Mouse (Mus musculus) embryonic facial prominence, embryonic 12.5 days (tissue): ENCODE results near the gene Gm7137. TPM values are rescaled to one million over a fixed set of nuclear protein-coding genes. Genes with fewer than 3 reads are reported as not detected.
"Not testable (repeated sequence)": the region's sequence is repeated elsewhere in the genome, so short reads cannot be mapped to it uniquely, and the experiment has no call there.

ENCODE experiments used
- ATAC-seq: fragments of 200-750 bp; cut with Nextera tagmentation; 2 replicates; pipeline ENCODE4 v1.8.0; 2017; ENCODE audit not compliant: insufficient number of reproducible peaks, insufficient read depth, low FRiP score, low TSS enrichment
- H3K27ac ChIP-seq: fragments of 300-500 bp; sonication (generic); 2 replicates; pipeline ENCODE4 v1.5.1; 2016; ENCODE audit warnings: mild to moderate bottlenecking
- H3K27me3 ChIP-seq: fragments of 300-500 bp; sonication (generic); 2 replicates; pipeline ENCODE4 v1.6.1; 2016; ENCODE audit warnings: mild to moderate bottlenecking, moderate library complexity
- H3K36me3 ChIP-seq: fragments of 300-500 bp; sonication (generic); 2 replicates; pipeline ENCODE4 v1.6.1; 2016; ENCODE audit warnings: mild to moderate bottlenecking
- H3K4me1 ChIP-seq: fragments of 300-500 bp; sonication (generic); 2 replicates; pipeline ENCODE4 v1.6.1; 2016
- H3K4me2 ChIP-seq: fragments of 300-500 bp; sonication (generic); replicated peaks from 2 replicates; pipeline ENCODE4 v1.6.1; 2016; ENCODE audit warnings: mild to moderate bottlenecking, moderate library complexity
- H3K4me3 ChIP-seq: fragments of 300-500 bp; sonication (generic); 2 replicates; pipeline ENCODE4 v1.5.1; 2016; ENCODE audit warnings: mild to moderate bottlenecking
- H3K9ac ChIP-seq: fragments of 300-500 bp; sonication (generic); 2 replicates; pipeline ENCODE4 v1.6.1; 2016; ENCODE audit warnings: mild to moderate bottlenecking, moderate library complexity
- H3K9me3 ChIP-seq: fragments of 300-500 bp; sonication (generic); 2 replicates; pipeline ENCODE4 v1.6.1; 2016; ENCODE audit warnings: mild to moderate bottlenecking, moderate library complexity
- WGBS: fragments of 180-500 bp; shearing (Covaris S2); methylation state at CpG from one replicate; pipeline ENCODE4 v1.1.7; 2016; 5-methylcytosine and 5-hydroxymethylcytosine counted together
- polyA plus RNA-seq: library from polyadenylated mRNA; unstranded; fragments of >200 nt; fragmentation: Nextera tagmentation; extraction: Ambion mirVana; gene quantifications from 2 replicates; pipeline ENCODE4 v1.2.1, GENCODE M21; 2016

Gm7137 gene
- polyA plus RNA-seq, 1 experiment from 2014 or later = not detected

- no peak for ATAC-seq
- no peaks in the 10 kb centered on the region for H3K36me3 ChIP-seq
- H3K27ac ChIP-seq = no peak within 1 kb of the TSS
- H3K4me3 ChIP-seq = no peak within 1 kb of the TSS
- H3K9me3 ChIP-seq = no peaks in the 10 kb centered on the region
- no peak within 1 kb of the TSS for H3K4me2 ChIP-seq
- no peaks in the 10 kb centered on the region for H3K27me3 ChIP-seq
- H3K4me1 ChIP-seq = no peaks in the 10 kb centered on the region; the same call in 1 of the 2 replicates
- WGBS = 44% methylated on average over 2 of the region's 2 CpGs
- H3K9ac ChIP-seq = no peak within 1 kb of the TSS
Observed at GRCm38 (mm10) chr10:77794976-77795375, 7.0 kb upstream of the Gm7137 start, which contains the start of gene Gm9639. TSS of gene Gm9639 (minus strand) at chr10:77795076.

GRCm38 (mm10) chr10:77788621-77789020 is 621 bp upstream of the Gm7137 start:
- H3K27me3 ChIP-seq = no peaks in the 10 kb centered on the region
- H3K9ac ChIP-seq = no peak overlapping the region
- H3K36me3 ChIP-seq = no peaks in the 10 kb centered on the region
- no peak for ATAC-seq
- no peaks in the 10 kb centered on the region for H3K9me3 ChIP-seq
- no peaks in the 10 kb centered on the region for H3K4me1 ChIP-seq
- H3K27ac ChIP-seq = no peak overlapping the region
- H3K4me2 ChIP-seq = no peak overlapping the region
- H3K4me3 ChIP-seq = no peak overlapping the region
- WGBS = 83% methylated on average over 2 of the region's 2 CpGs

- H3K27me3 ChIP-seq, H3K9me3 ChIP-seq, H3K27ac ChIP-seq, H3K4me3 ChIP-seq, H3K9ac ChIP-seq, H3K36me3 ChIP-seq, ATAC-seq, H3K4me2 ChIP-seq, H3K4me1 ChIP-seq: not testable (repeated sequence)
- 94% methylated on average over 3 of the region's 3 CpGs for WGBS
Observed at GRCm38 (mm10) chr10:77783396-77783795, 4.6 kb downstream of the Gm7137 start.

DNA sequence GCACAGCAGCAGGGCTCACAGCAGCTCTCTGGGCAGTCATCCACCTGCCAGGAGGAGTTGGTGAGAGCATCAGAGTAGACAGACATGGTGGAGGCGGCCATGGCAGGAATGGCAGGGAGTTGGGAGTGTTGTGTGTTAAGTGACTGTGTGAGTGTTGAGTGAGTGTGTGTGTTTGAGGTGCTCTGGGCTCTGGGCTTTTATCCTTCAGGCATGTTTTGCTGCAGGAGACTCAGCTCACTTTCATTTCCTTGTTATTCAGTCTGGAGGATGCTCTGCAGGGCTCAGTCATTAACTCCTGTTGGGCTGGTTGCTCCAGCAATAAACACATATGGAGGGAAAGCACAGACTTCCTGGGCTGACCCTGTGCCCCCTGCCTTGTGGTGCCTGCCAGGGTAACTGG is 5.6 kb downstream of the Gm7137 start, which contains the start of gene Gm3250:
Gene Gm3250 (minus strand): TSS at position 101 of the 400 bp plus-strand sequence.
- not testable (repeated sequence) for H3K36me3 ChIP-seq, H3K4me2 ChIP-seq, H3K9ac ChIP-seq, H3K9me3 ChIP-seq, ATAC-seq, H3K27ac ChIP-seq, H3K27me3 ChIP-seq, H3K4me3 ChIP-seq, H3K4me1 ChIP-seq
- WGBS = 43% methylated on average over 1 of the region's 1 CpGs

DNA sequence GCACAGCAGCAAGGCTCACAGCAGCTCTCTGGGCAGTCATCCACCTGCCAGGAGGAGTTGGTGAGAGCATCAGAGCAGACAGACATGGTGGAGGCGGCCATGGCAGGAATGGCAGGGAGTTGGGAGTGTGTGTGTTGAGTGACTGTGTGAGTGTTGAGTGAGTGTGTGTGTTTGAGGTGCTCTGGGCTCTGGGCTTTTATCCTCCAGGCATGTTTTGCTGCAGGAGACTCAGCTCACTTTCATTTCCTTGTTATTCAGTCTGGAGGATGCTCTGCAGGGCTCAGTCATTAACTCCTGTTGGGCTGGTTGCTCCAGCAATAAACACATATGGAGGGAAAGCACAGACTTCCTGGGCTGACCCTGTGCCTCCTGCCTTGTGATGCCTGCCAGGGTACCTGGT is 11.2 kb downstream of the Gm7137 start, which contains the start of gene Gm7138:
Gene Gm7138 (minus strand): TSS at position 101 of the 400 bp plus-strand sequence.
- not testable (repeated sequence) for H3K4me1 ChIP-seq, H3K27ac ChIP-seq, H3K27me3 ChIP-seq, H3K9me3 ChIP-seq, ATAC-seq, H3K36me3 ChIP-seq, H3K4me2 ChIP-seq, H3K4me3 ChIP-seq, H3K9ac ChIP-seq
- 67% methylated on average over 1 of the region's 1 CpGs for WGBS

GRCm38 (mm10) chr10:77772142-77772541 is 15.9 kb downstream of the Gm7137 start:
- ATAC-seq, H3K27ac ChIP-seq, H3K36me3 ChIP-seq, H3K4me2 ChIP-seq, H3K9ac ChIP-seq, H3K4me3 ChIP-seq, H3K4me1 ChIP-seq, H3K27me3 ChIP-seq, H3K9me3 ChIP-seq: not testable (repeated sequence)
- 100% methylated on average over 2 of the region's 3 CpGs for WGBS

DNA sequence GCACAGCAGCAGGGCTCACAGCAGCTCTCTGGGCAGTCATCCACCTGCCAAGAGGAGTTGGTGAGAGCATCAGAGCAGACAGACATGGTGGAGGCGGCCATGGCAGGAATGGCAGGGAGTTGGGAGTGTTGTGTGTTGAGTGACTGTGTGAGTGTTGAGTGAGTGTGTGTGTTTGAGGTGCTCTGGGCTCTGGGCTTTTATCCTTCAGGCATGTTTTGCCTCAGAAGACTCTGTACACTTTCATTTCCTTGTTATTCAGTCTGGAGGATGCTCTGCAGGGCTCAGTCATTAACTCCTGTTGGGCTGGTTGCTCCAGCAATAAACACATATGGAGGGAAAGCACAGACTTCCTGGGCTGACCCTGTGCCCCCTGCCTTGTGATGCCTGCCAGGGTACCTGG is 16.8 kb downstream of the Gm7137 start, which contains the start of gene Gm3238:
Gene Gm3238 (minus strand): TSS at position 101 of the 400 bp plus-strand sequence.
- ATAC-seq, H3K36me3 ChIP-seq, H3K27ac ChIP-seq, H3K4me3 ChIP-seq, H3K9ac ChIP-seq, H3K9me3 ChIP-seq, H3K4me1 ChIP-seq, H3K4me2 ChIP-seq, H3K27me3 ChIP-seq: not testable (repeated sequence)
- 67% methylated on average over 1 of the region's 1 CpGs for WGBS

GRCm38 (mm10) chr10:77769727-77770126 is 18.3 kb downstream of the Gm7137 start:
- Histone ChIP-seq H3K36me3 (no peaks in the 10 kb centered on the region), H3K27ac (no peak overlapping the region), H3K27me3 (no peaks in the 10 kb centered on the region), H3K9me3 (no peaks in the 10 kb centered on the region), H3K4me3 (no peak overlapping the region), H3K9ac (no peak overlapping the region), H3K4me1 (no peaks in the 10 kb centered on the region), H3K4me2 (no peak overlapping the region)
- WGBS = 57% methylated on average over 1 of the region's 1 CpGs
- ATAC-seq = no peak

GRCm38 (mm10) chr10:77759582-77759981 is 28.4 kb downstream of the Gm7137 start, which contains the start of gene Gm3233:
TSS of gene Gm3233 (minus strand) at chr10:77759682.
- H3K36me3 ChIP-seq, H3K9ac ChIP-seq, H3K9me3 ChIP-seq, H3K27me3 ChIP-seq, ATAC-seq, H3K4me1 ChIP-seq, H3K27ac ChIP-seq, H3K4me2 ChIP-seq, H3K4me3 ChIP-seq: not testable (repeated sequence)
- WGBS = 40% methylated on average over 1 of the region's 1 CpGs

DNA sequence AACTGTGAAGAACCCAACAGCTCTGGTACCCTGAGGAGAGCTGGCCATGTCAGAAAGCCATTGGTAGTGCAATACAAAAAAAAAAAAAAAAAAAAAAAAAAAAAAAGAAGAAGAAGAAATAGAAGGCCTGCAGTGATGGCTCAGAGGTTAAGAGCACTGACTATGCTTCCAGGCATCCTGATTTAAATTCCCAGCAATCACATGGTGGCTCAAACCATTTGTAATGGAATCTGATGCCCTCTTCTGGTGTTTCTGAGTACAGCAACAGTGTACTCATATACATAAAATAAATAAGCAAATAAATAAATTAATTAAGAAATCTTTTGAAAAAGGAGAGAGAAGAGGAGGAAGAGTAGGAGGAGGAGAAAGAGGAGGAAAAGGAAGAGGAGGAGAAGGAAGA is 34.6 kb downstream of the Gm7137 start:
- no peak overlapping the region for H3K4me3 ChIP-seq
- no peaks in the 10 kb centered on the region for H3K9me3 ChIP-seq
- H3K4me2 ChIP-seq = no peak overlapping the region
- no peak overlapping the region for H3K27ac ChIP-seq
- no peak overlapping the region for H3K9ac ChIP-seq
- H3K4me1 ChIP-seq = no peaks in the 10 kb centered on the region
- no peak for ATAC-seq
- H3K27me3 ChIP-seq = no peaks in the 10 kb centered on the region
- no peaks in the 10 kb centered on the region for H3K36me3 ChIP-seq

DNA sequence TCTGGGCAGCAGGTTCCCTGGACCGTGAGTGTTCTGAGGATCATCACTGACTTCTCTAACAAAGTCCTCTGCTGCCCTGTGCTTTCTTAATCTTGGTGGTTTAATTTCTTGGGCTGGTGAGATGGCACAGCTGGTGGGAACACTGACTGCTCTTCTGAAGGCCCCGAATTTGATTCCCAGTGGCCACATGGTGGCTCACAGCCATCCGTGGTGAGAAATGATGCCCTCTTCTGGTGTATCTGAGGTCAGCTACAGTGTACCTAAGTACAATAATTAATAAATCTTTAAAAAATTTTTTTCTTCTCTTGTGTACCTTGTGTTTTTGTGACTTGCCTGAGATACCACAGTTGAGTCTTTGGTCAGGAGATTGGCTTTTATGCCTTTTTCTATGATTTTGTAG is 35.7 kb downstream of the Gm7137 start:
- ATAC-seq, H3K4me3 ChIP-seq, H3K9me3 ChIP-seq, H3K27me3 ChIP-seq, H3K4me2 ChIP-seq, H3K4me1 ChIP-seq, H3K9ac ChIP-seq, H3K36me3 ChIP-seq, H3K27ac ChIP-seq: not testable (repeated sequence)
- WGBS = 56% methylated on average over 3 of the region's 3 CpGs

- WGBS = 71% methylated on average over 1 of the region's 1 CpGs
- not testable (repeated sequence) for H3K9ac ChIP-seq, H3K4me3 ChIP-seq, H3K4me2 ChIP-seq, H3K4me1 ChIP-seq, H3K27me3 ChIP-seq, H3K36me3 ChIP-seq, ATAC-seq, H3K27ac ChIP-seq, H3K9me3 ChIP-seq
Observed at GRCm38 (mm10) chr10:77751254-77751653, 36.7 kb downstream of the Gm7137 start, which contains the start of gene Gm9736. TSS of gene Gm9736 (minus strand) at chr10:77751354.

GRCm38 (mm10) chr10:77750686-77751085 is 37.3 kb downstream of the Gm7137 start:
- H3K9ac ChIP-seq, H3K4me3 ChIP-seq, H3K4me1 ChIP-seq, H3K9me3 ChIP-seq, H3K27me3 ChIP-seq, H3K4me2 ChIP-seq, ATAC-seq, H3K36me3 ChIP-seq, H3K27ac ChIP-seq: not testable (repeated sequence)
- 68% methylated on average over 1 of the region's 1 CpGs for WGBS
